Mouse (Mus musculus) G1E-ER4 (cell line): ENCODE results near the gene Eps8l3. TPM values are rescaled to one million over a fixed set of nuclear protein-coding genes. Genes with fewer than 3 reads are reported as not detected.

Source experiments
- GATA1 ChIP-seq: IDR thresholded peaks from one replicate; pipeline ENCODE4 v1.8.0; 2012; ENCODE audit warnings: low read length, inconsistent platforms
- polyA plus RNA-seq: library from polyadenylated mRNA; stranded (reverse); fragments of >175 nt; gene quantifications from 2 replicates; pipeline ENCODE4 v1.2.3, GENCODE M21; 2012

Eps8l3 gene
- polyA plus RNA-seq, 1 experiment: not detected

GRCm38 (mm10) chr3:107846835-107847234 lies 30.2 kb upstream of the Eps8l3 start:
- TF ChIP-seq GATA1: no peak

GRCm38 (mm10) chr3:107848126-107848525 lies 28.9 kb upstream of the Eps8l3 start:
- no peak for TF ChIP-seq GATA1

GRCm38 (mm10) chr3:107849000-107849692 lies 27.9 kb upstream of the Eps8l3 start:
- no peak for TF ChIP-seq GATA1

GRCm38 (mm10) chr3:107849693-107850031 lies 27.4 kb upstream of the Eps8l3 start:
- no peak for TF ChIP-seq GATA1

- TF ChIP-seq GATA1: no peak
These were observed 26.5 kb upstream of the Eps8l3 start for GRCm38 (mm10) chr3:107850418-107851031.

- TF ChIP-seq GATA1: no peak
These were observed 24.2 kb upstream of the Eps8l3 start for GRCm38 (mm10) chr3:107852786-107853185.

- no peak for TF ChIP-seq GATA1
These were observed 23.5 kb upstream of the Eps8l3 start for GRCm38 (mm10) chr3:107853232-107854181.

- no peak for TF ChIP-seq GATA1
These were observed 21.7 kb upstream of the Eps8l3 start for GRCm38 (mm10) chr3:107855368-107855767.

GRCm38 (mm10) chr3:107857646-107858045 lies 19.4 kb upstream of the Eps8l3 start:
- no peak for TF ChIP-seq GATA1

- TF ChIP-seq GATA1: no peak
These were observed 14.6 kb upstream of the Eps8l3 start for GRCm38 (mm10) chr3:107862471-107862870.

- TF ChIP-seq GATA1: no peak
These were observed 13.6 kb upstream of the Eps8l3 start for GRCm38 (mm10) chr3:107863471-107863870.

GRCm38 (mm10) chr3:107863898-107864603 lies 13.0 kb upstream of the Eps8l3 start:
- TF ChIP-seq GATA1: no peak

GRCm38 (mm10) chr3:107865364-107866091 lies 11.5 kb upstream of the Eps8l3 start:
- TF ChIP-seq GATA1: no peak

- TF ChIP-seq GATA1: no peak
These were observed 9.9 kb upstream of the Eps8l3 start for GRCm38 (mm10) chr3:107867086-107867485.

- TF ChIP-seq GATA1: no peak
These were observed 8.6 kb upstream of the Eps8l3 start for GRCm38 (mm10) chr3:107868452-107868851.
